Mouse (Mus musculus): Measurements from ENCODE around the gene Uqcr11.

DNA sequence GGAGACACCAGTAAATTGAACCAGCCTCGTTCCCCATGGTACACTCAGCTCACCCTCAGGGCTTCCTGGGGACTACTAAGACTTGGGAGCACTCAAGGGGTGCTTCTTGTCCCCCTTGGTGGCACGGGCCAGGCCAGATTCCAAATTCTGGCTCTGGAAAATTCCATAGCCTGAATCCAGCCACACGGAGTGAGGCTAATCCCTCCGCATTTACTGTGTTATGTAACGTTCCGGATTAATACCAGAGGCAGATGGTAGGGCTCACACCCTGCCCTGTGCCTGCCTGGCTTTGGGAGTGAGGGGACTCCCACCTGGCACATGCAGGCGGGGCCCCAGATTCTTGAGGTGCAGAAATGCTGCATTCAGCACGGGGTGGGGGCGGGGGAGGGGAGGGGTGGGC, 51.2 kb downstream of the Uqcr11 start:
- TF ChIP-seq CTCF (IDR thresholded peaks at IDR 0.05) (no peak), POLR2A (IDR thresholded peaks at IDR 0.05; ENCODE audit: insufficient read depth, low read depth, low read length) (no peak)
